Mouse (Mus musculus): ENCODE measurements around the gene Ice2.

GRCm38 (mm10) chr9:69457747-69458625 lies 60.3 kb downstream of the Ice2 start:
- TF ChIP-seq CTCF (IDR thresholded peaks at IDR 0.05; ENCODE audit: control insufficient read depth, insufficient read depth, insufficient read length) (no peak), CEBPB (IDR thresholded peaks at IDR 0.05; ENCODE audit: low read depth) (no peak), MAX (IDR thresholded peaks at IDR 0.05) (peak; percentile 13)
